Mouse (Mus musculus) kidney, postnatal 0 days (tissue): ENCODE measurements around the gene Ripply1. TPM values are rescaled to one million over a fixed set of nuclear protein-coding genes. Genes with fewer than 3 reads are reported as not detected.

ENCODE experiments used
- ATAC-seq: fragments of 200-750 bp; cut with Nextera tagmentation; replicated peaks from 2 replicates; pipeline ENCODE4 v1.8.0; 2017; ENCODE audit warnings: low read depth, moderate number of reproducible peaks, moderate TSS enrichment, moderate library complexity; ENCODE audit not compliant: low FRiP score
- DNase-seq: peaks from one replicate; pipeline ENCODE4 v3.0.0-alpha.2; 2016; ENCODE audit warnings: low spot score
- H3K27ac ChIP-seq: fragments of 300-500 bp; sonication (generic); 2 replicates; pipeline ENCODE4 v1.5.1; 2014; ENCODE audit warnings: mild to moderate bottlenecking
- H3K27me3 ChIP-seq: fragments of 300-500 bp; sonication (generic); 2 replicates; pipeline ENCODE4 v1.6.1; 2014; ENCODE audit warnings: low read length, mixed read lengths; ENCODE audit not compliant: insufficient read depth
- H3K36me3 ChIP-seq: fragments of 300-500 bp; sonication (generic); 2 replicates; pipeline ENCODE4 v1.6.1; 2014; ENCODE audit warnings: low read length, mixed read lengths; ENCODE audit not compliant: insufficient read depth
- H3K4me1 ChIP-seq: fragments of 300-500 bp; sonication (generic); replicated peaks from 2 replicates; pipeline ENCODE4 v1.6.1; 2014; ENCODE audit warnings: antibody characterized with exemption, low read length, mixed read lengths; ENCODE audit not compliant: insufficient read depth
- H3K4me2 ChIP-seq: fragments of 300-500 bp; sonication (generic); 2 replicates; pipeline ENCODE4 v1.6.1; 2014; ENCODE audit warnings: mild to moderate bottlenecking, low read length, moderate library complexity, mixed read lengths
- H3K4me3 ChIP-seq: fragments of 300-500 bp; sonication (generic); replicated peaks from 2 replicates; pipeline ENCODE4 v1.5.1; 2014; ENCODE audit warnings: low read depth, low read length
- H3K9ac ChIP-seq: fragments of 300-500 bp; sonication (generic); 2 replicates; pipeline ENCODE4 v1.6.1; 2014; ENCODE audit warnings: low read depth, low read length
- H3K9me3 ChIP-seq: fragments of 300-500 bp; sonication (generic); replicated peaks from 2 replicates; pipeline ENCODE4 v1.6.1; 2016; ENCODE audit warnings: low read length, inconsistent platforms, mixed read lengths
- CTCF ChIP-seq: IDR thresholded peaks from 2 replicates; pipeline ENCODE4 v1.5.1; 2016; ENCODE audit warnings: antibody characterized with exemption, low read depth, mild to moderate bottlenecking, moderate library complexity
- WGBS: fragments of 180-500 bp; shearing (Covaris S2); extraction: QIAGEN DNeasy Blood & Tissue Kit; methylation state at CpG from one replicate; pipeline ENCODE4 v1.1.7; 2014; 5-methylcytosine and 5-hydroxymethylcytosine counted together
- polyA plus RNA-seq: library from polyadenylated mRNA; unstranded; fragments of >200 nt; fragmentation: Nextera tagmentation; extraction: Ambion mirVana; gene quantifications from 2 replicates; pipeline ENCODE4 v1.2.1, GENCODE M21; 2015

Ripply1 gene
- polyA plus RNA-seq, 1 experiment from 2014 or later = not detected

DNA sequence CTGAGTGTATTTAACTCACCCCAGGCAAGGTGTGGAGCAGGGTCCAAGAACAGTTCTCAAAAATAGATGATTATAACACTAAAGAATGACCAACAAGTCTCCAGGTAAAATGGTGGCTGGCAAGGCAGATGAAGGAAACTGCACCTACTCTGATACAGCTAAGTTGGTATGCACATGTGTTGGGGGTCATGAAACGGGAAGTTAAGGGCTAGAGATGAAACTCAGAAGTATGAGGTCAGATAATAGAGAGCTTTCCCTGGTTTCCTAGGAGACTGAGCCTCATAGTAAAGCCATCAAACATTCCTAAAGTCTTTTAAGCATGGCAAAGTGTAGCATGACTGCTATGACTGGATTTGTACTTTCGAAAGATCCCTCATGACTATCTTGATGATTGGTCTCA is 20.9 kb upstream of the Ripply1 start:
- Histone ChIP-seq H3K27me3 (no peaks in the 10 kb centered on the region), H3K27ac (no peak overlapping the region), H3K9ac (no peak overlapping the region), H3K4me2 (no peak overlapping the region), H3K4me3 (no peak overlapping the region), H3K9me3 (no peaks in the 10 kb centered on the region), H3K4me1 (no peaks in the 10 kb centered on the region), H3K36me3 (no peaks in the 10 kb centered on the region)
- no peak for ATAC-seq
- DNase-seq = no peak
- no peak for TF ChIP-seq CTCF
- 66% methylated on average over 2 of the region's 2 CpGs for WGBS

DNA sequence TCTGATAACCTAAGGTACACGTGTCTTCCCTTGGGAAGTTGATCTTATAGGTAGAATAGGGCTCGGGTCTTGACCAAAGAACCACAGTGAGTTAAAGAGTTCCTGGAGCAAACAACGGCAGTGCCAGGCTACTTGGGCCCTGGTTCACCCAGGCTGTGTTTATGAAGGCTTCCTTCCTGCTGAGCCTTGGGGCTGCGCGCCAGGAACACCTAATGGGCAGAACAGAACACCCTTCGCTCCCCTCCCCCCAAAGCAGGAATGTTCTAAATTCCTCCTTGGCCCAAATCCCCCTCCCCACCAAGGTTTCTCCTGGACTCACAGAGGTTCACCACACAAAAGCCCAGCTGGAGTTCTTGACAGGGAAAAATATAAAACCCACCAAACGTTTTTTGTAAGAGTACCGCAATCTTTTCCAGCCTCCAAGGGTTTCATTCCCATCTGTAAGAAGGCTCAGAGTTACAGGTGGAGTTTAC is 18.3 kb upstream of the Ripply1 start, which contains the start of gene Cldn2:
TSS of gene Cldn2 (plus strand) at position 423 of the 473 bp plus-strand sequence.
- no peak for ATAC-seq
- WGBS = 76% methylated on average over 8 of the region's 8 CpGs

DNA sequence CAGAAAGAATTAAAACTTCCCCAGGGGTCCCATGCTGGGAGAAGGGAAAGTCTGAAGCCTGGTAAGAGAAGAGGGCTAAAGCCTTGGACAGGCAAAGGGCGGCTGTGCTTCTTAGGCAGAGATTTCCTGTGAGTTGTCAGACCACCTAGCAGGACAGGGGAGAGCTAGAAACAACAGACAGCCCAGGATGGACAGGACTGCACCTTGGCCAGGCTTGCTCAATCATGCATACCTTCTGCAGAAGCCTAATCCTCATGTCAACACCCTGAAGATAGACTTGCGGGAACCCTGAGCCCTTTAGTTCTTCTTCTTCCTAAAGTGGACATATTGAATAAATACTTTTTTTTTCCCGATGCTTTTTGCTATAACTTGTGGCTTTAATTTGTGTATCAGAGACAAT is 17.8 kb upstream of the Ripply1 start:
- DNase-seq = no peak
- WGBS = 79% methylated on average over 3 of the region's 3 CpGs

More for the DNA sequence above, 18.3 kb upstream of the Ripply1 start, which contains the start of gene Cldn2:
- Histone ChIP-seq H3K4me2 (no peak within 1 kb of the TSS), H3K27me3 (no peaks in the 10 kb centered on the region), H3K4me3 (no peak within 1 kb of the TSS), H3K4me1 (no peaks in the 10 kb centered on the region), H3K27ac (no peak within 1 kb of the TSS), H3K9ac (no peak within 1 kb of the TSS), H3K36me3 (no peaks in the 10 kb centered on the region), H3K9me3 (no peaks in the 10 kb centered on the region)
- no peak for TF ChIP-seq CTCF
- no peak for DNase-seq

DNA sequence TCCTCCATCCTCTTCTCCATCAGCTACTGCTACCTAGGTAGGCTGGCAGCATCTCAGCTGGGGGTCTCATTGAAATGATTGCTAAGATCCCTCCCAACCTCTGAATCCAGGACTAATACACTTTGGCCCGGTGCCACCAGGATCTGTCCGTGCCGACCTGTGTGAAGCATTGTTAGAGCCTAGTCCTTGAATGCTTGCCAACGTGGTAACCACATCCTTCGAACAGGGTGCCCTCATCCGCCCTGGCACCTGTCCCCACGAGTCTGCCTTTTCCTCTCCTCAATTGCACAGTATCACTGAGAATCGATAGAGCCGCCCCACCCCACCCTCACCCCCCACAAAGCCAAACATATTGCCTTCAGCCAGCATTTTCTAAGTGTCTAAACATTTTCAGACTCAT is 15.7 kb upstream of the Ripply1 start:
- DNase-seq = no peak
- Histone ChIP-seq H3K27ac (no peak overlapping the region), H3K36me3 (no peaks in the 10 kb centered on the region), H3K9me3 (no peaks in the 10 kb centered on the region), H3K4me1 (no peaks in the 10 kb centered on the region), H3K4me3 (no peak overlapping the region), H3K9ac (no peak overlapping the region), H3K27me3 (no peaks in the 10 kb centered on the region), H3K4me2 (no peak overlapping the region)
- no peak for ATAC-seq
- TF ChIP-seq CTCF = no peak
- WGBS = 77% methylated on average over 9 of the region's 9 CpGs

More for the DNA sequence above, 17.8 kb upstream of the Ripply1 start:
- H3K27ac ChIP-seq = no peak overlapping the region
- H3K9me3 ChIP-seq = no peaks in the 10 kb centered on the region
- H3K4me3 ChIP-seq = no peak overlapping the region
- H3K27me3 ChIP-seq = no peaks in the 10 kb centered on the region
- ATAC-seq = no peak; the same call in 1 of the 2 replicates
- H3K4me1 ChIP-seq = no peaks in the 10 kb centered on the region
- TF ChIP-seq CTCF = no peak
- H3K9ac ChIP-seq = no peak overlapping the region
- no peak overlapping the region for H3K4me2 ChIP-seq
- H3K36me3 ChIP-seq = no peaks in the 10 kb centered on the region

DNA sequence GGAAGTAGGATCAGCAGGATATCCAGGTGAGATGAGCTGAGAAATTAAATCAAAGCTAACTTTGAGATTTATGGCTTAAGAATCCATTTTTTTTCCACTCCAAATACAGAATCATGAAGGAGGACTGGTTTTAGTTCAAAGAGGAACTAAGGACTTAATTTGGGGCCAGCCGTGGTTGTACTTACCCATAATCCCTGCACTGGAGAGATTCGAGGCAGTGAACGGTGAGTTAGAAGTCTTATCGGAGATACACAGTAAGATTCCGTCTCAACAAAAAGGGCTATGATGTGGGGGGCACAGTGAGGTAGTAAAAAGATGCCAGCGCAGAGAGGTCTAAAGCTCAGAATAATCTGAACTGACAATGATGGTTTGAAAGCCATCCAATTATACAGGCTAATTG is 13.9 kb upstream of the Ripply1 start:
- no peaks in the 10 kb centered on the region for H3K27me3 ChIP-seq
- no peaks in the 10 kb centered on the region for H3K9me3 ChIP-seq
- TF ChIP-seq CTCF = no peak
- no peaks in the 10 kb centered on the region for H3K36me3 ChIP-seq
- no peak overlapping the region for H3K4me2 ChIP-seq
- no peak overlapping the region for H3K9ac ChIP-seq
- H3K27ac ChIP-seq = no peak overlapping the region
- 92% methylated on average over 6 of the region's 6 CpGs for WGBS
- no peak overlapping the region for H3K4me3 ChIP-seq
- DNase-seq = no peak
- H3K4me1 ChIP-seq = no peaks in the 10 kb centered on the region
- ATAC-seq = no peak

DNA sequence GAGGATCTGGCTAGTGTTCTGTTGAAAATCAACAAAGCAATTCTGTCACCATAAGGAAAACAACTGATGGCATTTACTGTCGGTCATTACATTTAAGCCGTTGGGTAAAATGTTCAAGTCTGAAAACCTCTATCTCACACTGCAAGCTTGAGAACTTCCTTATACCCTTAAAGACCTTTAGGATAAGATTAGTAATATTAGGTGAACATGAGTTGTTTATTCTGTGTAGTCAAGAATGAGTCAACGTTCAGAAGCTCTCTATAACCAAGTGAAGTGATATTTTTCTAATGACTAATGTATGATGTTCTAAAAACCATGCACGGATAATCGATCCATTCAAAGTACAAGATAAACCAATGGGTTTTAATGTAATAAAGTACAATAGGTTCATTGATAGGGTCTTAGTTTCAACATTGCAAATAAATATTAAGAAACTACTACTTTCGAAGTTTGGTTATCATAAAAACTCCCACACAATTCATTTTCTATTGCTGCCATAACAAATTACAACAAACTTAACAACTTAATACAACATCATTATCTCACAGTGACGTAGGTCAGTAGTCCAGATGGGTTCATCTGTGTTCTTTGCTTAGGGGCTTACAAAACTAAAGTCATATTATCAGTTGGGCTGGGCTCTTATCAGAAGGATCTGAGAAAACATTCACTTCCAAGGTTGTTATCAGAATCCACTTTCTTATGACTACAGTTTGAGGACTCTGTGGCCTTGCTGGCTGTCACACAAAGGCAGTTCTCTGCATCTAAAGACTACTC is 12.1 kb upstream of the Ripply1 start:
- Histone ChIP-seq H3K4me3 (no peak overlapping the region), H3K4me1 (no peaks in the 10 kb centered on the region), H3K9me3 (no peaks in the 10 kb centered on the region), H3K36me3 (no peaks in the 10 kb centered on the region), H3K4me2 (no peak overlapping the region), H3K27ac (no peak overlapping the region), H3K27me3 (no peaks in the 10 kb centered on the region), H3K9ac (no peak overlapping the region)
- no peak for TF ChIP-seq CTCF
- WGBS = 84% methylated on average over 7 of the region's 7 CpGs
- DNase-seq = no peak
- ATAC-seq = no peak
